Mouse (Mus musculus): ENCODE data around the gene Fv1.
"Not testable (repeated sequence)": the region's sequence is repeated elsewhere in the genome, so short reads cannot be mapped to it uniquely, and the experiment has no call there.

Fv1 gene

DNA sequence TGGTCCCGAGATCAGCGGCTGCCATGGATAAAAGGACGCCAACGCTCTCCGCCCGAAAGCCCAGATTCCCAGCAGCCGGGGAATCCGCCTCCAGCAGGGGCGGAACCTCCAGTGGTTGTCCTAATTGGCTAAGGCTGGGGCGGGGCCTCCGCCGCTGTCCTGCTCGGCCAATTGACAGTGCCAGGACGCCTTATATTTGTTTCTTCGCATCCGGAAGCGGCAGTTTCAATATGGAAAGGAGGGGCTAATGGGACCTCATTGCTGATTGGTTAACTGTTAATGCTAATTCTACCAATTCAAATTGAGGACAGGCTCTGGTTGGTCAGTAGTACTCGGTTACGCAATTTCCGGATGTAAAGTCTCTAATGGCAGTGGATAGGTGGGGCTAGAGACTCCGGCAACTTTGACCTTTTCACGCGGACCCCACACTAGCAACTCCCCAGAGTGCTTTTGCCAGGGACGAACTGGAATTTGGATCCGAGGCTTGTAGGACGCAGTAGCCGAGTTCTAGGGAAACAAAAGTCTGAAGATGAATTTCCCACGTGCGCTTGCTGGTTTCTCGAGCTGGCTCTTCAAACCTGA is at the start of gene Fv1, which contains the start of gene Miip:
Gene Fv1 (plus strand): TSS at position 530 of the 582 bp plus-strand sequence.
Gene Miip (minus strand): TSS at position 367 of the 582 bp plus-strand sequence.
- peak; percentile 99 for DNase-seq

DNA sequence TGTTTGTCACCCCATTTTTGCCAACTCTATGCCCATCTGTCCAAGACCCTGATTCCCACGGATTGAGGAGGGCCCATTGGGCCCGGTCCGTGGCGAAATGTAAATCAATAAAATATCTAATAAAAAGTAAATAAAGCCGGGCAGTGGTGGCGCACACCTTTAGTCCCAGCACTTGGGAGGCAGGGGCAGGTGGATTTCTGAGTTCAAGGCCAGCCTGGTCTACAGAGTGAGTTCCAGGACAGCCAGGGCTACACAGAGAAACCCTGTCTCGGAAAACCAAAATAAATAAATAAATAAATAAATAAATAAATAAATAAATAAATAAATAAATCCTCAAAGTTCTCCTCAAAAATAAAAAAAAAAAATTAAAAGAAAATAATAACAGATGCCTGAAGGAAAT is 49.1 kb upstream of the Fv1 start:
- DNase-seq: not testable (repeated sequence)

DNA sequence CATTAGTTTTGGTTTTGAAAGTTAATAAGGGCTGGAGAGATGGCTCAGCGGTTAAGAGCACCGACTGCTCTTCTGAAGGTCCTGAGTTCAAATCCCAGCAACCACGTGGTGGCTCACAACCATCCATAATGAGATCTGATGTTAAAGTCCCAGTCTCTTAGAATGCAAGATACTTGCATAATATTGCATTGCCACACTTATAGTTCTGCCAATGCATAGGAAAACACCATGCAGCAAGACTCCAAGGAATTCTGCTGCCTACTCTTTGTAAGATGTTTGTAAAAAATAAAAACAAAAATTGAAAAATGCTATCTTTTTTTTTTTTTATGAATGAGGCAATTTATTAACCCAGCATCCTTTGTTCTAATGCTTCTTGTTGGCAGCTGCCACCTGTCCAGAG is 47.4 kb upstream of the Fv1 start:
- DNase-seq: not testable (repeated sequence)

DNA sequence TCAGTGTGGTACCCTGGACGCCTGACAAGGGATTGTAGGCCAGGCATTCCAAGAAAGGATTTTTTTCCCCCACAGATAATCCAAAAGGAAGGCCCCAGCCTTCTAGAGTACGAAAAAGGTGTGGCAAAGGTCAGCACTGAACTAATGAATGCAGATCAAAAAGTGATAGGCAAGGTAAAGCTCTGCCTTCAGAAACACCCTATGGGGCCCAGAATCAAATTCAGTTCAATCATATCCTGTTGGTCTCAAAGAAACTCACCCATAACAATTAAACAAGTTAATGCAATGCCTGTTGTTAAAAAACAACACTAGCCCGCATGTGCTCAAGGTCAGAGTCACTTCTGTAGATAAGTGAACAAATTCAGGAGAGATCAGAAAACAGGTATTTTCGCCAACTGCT is 44.4 kb upstream of the Fv1 start:
- DNase-seq: no peak

DNA sequence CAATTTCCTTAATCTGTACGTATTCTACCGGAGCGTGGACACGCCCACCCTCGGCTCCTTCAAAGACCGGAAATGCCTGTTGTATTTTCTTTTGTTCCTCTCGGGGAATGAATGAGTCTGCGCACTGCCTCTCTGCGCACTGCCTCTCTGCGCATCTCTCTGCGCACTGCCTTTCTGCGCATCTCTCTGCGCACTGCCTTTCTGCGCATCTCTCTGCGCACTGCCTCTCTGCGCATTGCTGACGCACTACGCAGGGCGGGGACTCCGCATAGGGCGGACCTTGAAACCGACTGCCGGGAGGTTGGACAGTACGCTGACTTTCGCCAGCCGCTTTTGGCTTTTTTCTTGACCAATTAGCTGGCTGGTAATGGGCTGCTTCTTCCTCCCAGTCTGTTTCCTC is 29.5 kb upstream of the Fv1 start:
- DNase-seq: peak; percentile 72

DNA sequence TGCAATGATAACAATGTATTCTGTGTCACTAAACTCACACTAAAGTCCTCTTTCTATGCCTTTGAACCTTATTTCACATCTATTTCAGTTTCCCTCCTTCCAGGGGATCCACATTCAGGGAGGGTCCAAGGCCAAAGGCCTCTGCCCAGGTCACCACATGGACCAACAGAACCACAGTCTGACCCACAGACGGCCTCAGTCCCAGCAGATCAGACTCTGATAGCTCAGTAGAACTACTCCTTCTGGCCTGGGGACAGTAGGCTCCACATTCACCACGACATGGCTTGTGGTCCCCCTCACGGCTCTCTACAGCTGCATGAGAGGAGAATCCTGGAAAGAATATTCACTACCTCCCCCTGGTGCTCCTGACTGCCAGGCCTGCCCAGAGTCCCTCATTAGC is 25.9 kb upstream of the Fv1 start:
- DNase-seq: no peak

DNA sequence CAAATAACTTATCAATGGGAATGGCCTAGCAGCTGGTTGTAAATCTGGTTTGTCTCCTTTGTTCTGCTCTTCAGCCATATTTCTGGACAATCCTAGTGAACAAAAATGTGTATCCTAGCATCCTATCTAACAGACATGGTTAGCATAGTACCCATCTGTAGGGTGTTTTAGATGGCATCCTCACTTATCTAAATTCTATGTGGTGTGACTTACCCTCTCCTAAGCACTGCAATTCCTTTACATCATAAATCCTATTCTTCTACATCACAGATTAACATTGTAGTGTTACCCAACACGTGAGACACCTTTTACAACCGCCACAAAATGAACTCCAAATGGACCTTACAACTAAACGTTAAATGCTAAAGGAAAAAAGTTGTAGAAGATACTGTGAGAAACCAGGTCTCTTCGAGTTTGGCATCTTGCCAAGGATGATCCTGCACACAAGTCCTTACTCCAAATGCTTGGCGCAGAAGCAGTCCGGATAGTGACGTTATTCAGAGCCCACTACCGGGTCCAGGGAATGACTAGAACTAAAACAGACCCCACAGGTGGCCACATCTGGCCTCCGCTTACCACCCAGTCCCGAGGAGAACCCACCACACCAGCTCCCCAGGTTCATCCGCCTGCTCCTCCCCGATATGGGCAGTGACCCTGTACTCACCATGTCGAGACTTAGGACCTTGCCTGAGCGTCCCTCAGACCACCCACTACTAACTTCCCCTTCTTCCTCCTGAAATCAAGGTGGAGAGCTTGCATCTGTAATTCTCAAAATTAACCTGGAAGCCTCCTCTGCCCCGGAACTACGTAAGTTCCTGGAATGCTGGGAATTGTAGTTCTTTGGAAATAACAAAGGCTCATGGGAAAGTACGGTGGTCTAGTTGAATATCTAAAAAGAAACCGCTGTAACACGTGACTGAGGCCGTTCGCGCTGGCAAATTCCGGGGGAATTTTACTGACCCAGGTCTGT is 20.9 kb upstream of the Fv1 start, which contains the start of gene Zfp933:
Gene Zfp933 (minus strand): TSS at position 753 of the 970 bp plus-strand sequence.
- peak; percentile 84 for DNase-seq

DNA sequence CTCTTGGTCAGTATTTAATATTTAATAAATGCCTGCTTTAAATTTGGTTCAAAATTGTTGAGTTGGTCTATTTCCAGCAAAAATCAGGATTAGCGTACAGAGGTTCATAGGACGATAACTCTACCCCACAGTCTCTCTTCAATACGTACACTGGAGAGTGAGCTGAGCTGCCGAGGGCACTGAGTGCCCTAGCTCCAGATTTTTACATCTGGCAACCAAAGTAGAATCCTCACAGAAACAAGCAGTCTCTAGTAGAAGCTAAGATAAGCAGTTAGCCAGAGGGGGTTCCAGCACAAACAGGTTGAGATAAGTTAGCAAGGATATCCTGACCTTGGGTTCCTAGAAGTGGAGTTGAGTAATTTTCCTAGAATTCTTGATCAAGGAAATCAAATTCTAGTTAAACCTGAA is 20.2 kb upstream of the Fv1 start:
- DNase-seq: no peak

DNA sequence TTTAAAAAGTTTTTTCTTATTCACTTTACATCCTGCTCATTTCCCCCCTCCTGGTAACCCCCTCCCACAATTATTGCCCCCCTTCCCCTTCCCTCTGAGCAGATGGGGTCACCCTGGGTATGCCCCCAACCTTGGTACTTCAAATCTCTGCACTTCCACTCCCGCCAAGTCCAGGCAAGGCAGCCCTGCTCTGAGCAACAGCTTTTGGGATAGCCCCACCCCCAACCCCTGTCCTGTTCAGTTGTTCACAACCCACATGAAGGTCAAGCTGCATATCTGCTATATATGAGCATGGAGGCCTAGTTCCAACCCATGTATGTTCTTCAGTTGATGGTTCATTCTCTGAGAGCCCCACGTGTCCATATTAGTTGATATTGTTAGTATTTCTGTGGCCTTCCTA is 18.0 kb upstream of the Fv1 start:
- DNase-seq: no peak

DNA sequence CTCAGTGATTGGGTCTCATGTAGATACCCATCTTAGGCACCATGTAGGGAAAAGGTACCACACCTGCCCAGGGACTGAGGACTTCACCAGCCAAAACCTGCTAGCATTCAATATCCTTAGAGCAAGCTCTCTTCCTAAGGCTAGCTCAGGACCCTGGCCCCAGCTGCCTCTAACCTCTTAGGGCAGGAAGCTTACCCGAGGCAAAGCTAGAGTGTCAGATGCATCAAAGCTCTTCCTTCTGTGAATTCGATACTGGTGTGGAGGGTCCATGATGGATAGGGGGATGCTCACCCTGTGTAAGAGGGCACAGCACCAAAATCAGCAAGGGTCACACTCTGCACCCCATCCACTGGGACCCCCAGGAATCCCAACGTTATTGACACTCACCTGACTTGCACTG is 6.7 kb upstream of the Fv1 start:
- DNase-seq: no peak

DNA sequence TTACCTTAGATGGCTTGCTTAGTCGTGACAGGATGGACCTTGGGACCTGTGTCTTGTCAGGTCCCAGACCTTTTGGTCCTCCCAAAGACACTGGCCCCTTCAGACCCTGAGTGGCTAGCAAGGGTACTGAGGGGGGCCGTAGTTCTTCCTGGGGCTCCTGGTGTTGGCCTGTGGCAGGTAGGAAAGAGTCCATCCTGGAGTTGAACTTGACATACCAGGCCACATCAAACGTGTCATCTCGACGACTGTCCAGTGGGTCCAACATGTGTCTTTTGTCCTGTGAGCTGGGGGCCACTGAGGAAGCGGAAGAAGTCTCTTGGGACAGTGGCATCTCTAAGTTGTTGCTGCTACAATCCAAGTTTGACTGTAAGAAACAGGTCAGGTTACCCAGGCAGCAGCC is 3.1 kb upstream of the Fv1 start:
- no peak for DNase-seq

DNA sequence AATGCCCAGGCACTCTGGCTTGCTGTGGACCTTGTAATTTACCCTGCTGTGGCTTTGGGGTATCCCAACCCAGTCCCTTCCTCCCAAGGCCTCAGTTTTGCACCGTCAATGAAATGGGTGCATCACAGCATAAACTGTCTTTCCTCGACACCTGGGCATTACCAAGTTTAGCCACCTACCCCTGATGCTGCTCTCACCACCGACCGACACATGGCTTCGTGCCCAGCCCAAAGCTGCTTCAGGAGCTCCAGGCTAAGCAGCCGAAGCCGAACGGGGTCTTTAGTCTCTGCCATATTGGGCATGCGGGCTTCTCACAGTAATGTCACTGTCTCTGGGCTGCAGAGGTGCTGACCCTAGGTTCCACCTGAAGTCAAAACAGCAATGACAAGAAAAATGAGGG is 2.7 kb upstream of the Fv1 start:
- no peak for DNase-seq

DNA sequence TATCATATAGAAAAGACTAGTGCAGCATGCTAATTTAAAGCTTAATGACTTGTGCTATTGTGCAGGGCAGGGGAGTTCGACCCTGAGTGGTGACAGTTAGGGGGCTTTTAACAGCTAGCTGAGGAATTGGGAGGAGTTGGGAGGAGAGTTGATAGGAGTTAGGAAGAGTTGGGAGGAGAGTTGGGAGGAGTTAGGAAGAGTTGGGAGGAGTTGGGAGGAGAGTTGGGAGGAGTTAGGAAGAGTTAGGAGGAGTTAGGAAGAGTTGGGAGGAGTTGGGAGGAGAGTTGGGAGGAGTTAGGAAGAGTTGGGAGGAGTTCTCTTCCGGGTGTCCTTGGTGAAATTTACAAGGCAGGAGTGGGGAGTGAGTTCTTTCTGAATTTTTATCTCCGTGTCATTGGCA is 2.0 kb upstream of the Fv1 start:
- not testable (repeated sequence) for DNase-seq

DNA sequence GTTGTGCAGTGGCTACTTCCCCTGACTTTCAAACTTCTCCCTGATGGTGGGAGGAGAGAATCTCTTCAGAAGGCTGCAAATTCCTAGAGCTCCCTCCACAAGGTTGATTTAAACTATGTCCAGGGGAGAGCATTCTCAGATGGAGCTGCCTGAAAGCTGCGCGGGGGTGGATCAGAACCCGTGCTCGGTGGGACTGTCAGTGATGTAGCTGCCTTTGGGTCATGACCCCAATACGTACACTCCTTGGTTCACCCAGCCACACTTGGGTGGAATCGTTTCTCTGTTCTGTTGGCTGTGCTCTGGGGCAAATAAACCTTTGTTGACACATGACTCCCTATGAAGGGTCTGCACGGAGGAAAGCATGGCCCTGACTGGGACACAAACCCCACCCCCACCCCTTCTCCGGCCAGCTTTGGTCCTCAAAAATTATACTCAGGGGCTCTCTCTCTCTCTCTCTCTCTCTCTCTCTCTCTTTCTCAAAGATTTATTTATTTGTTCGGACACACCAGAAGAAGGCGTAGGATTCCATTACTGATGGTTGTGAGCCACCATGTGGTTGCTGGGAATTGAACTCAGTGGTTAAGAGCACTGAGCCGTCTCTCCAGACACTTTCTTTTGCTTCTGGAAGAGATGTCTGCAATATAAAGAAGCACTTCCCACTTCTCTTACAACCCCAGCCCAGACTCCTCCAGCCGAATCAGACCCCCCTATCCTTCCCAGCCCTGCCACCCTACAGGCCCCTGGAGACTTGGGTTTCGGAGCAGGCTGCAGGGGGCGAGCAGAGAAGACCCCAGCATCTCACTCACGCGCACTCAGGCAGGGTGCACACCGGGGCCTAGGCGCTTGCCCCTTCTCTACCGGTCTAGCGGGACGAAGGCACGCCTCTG is 973 bp upstream of the Fv1 start:
- DNase-seq: no peak

DNA sequence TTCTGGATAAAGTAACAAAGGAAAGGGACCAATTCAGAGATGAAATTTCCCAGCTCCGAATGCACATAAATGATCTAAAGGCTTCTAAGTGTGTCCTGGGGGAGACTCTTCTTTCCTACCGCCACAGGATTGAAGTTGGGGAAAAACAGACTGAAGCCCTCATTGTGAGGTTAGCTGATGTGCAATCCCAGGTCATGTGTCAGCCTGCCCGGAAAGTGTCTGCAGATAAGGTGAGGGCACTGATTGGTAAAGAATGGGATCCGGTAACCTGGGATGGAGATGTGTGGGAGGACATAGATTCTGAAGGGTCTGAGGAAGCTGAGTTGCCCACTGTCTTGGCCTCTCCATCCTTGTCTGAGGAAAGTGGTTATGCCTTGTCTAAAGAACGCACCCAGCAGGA is 459 bp downstream of the Fv1 start:
- no peak for DNase-seq

DNA sequence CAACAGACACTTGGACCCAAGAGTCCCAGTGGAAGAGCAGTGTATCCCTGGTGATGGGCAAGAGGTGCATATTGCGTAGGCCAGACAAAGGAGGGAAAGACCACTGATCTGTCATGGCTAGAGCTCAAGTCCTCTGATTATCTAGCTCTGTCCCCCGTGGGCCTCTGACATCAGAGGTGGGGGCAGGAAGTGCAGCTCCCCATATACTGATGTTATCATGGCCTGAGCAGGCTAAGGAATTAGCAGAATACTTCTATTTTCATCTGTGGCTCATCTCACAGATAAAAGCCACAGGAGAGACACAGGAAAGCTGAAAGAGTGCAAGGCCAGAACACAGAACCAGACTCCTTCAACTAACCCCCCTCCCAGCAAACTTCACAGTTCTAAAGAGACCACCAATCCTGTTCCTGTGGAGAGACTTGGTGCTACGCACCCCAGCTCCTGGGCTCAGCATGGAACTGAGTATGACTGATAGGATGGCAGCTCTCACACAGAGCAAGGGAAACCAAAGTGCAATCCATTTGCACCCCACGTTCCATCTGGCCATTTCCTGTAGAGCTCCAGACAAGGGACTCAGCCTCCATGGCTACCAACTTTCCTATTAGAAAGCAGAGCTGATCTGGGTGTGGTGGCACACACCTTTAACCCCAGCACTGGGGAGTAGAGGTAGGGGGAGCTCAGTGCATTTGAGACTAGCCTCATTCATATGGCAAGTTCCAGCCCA is 7.2 kb downstream of the Fv1 start:
- no peak for DNase-seq

DNA sequence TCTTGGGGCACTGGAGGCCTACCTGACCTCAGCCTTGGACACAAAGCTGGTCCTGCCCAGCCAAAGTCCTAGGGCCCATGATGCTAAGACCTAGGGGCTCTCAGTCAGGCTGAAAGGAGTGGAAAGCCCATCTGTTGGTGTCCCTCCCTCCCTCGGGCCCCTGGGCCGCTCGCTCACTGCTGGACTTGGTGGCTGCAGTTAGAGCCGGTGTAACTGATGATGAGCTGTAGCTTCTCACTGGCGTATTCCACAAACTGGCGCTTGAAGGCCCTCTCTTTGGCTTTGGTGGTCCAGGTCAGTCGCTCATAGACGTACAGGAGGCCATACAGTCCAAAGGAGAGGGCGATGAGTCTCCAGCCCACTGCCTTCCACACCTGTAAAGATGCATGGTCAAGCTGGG is 9.8 kb downstream of the Fv1 start:
- no peak for DNase-seq

DNA sequence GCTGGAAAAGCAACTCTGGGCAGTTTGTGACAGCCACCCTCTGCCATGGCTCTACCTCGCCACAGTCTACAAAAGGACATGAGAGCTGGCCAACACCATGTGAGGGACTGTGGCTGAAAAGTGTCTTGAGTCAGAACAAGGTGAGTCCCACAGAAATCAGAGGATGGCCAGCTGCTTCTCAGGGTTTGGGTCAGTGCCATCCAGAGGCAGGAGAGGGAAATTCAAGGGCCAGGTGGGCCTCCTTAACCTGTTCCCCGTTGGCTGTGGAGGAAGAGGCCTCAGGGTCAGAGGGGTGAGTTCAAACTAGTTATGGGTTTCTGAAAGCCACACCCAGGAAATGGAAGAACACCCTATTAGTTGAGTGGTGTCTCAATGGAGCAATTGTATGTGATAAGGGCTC is 10.7 kb downstream of the Fv1 start:
- DNase-seq: no peak

DNA sequence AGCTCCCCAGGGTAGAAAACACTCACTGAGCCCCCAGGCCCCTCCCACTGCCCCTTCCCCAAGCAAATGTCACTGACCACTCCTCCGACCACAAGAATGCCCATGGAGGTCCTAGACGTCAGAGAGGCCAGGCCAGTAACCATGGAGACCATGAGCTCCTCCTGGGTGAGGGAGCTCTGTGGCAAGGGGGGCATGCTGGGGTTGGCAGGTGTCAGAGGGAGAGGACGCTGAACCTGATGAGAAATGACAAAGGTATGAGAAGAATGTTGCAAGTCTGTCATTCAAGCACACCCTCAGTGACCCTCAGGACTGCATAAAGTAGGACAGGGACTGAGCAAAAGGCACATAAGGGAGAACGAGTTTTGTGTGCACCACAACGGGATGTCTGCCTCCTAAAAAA is 11.1 kb downstream of the Fv1 start:
- DNase-seq: no peak

DNA sequence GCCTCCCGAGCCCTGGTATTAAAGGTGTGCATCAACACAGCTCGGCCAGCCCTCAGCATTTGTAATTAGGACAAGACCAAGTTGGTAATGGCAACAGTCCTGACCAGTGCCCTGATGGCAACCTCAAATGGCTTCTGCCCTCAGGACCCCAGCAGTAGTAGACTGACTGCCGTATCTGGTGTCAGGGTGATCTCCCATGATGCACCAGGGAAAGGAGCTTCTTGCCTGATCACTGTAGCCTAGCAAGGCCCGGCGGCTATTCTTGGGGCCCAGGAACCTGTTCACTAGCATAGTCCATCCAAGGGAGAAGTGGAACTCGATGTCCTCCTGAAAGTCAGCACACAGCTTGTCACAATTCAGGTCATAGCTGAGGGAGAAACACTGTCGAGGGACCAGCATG is 13.0 kb downstream of the Fv1 start:
- no peak for DNase-seq

DNA sequence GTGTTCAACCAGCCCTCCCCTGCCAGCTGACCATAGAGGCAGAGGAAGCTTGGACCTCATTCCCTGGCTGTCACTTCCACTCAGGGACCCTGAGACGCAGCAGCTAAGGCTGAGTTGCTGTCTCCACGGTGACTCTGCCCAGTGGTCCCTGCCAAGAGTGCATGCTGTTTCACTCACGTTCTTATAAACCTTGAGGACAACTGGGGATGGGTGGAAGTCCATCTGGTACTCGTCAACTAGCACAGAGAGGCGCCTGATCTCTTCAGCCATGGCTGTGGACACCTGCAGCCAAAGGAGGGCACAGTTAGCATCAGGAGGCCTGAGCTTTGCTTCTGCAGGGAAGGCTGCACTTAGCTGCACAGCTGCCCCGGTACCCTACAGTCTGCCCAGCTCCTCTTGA is 14.3 kb downstream of the Fv1 start:
- no peak for DNase-seq

DNA sequence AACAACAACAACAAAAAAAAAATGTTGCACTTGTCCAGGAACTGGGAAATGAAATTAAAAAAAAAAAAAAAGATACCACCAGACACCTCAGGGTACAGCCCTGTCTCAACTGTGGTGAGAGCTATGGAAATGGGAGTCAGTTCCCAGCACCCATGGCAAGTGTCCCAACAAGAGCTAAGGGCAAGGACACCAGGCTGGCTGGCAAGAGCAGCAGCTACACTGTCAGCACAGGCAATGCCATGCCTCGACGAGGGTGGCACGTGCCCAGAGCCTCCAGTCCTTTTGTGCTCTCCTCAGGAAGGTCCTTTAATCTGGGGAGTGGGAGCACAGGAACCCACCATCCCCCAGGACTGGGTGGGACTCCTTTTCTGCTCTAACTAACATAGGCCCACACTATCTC is 15.4 kb downstream of the Fv1 start:
- DNase-seq: no peak

DNA sequence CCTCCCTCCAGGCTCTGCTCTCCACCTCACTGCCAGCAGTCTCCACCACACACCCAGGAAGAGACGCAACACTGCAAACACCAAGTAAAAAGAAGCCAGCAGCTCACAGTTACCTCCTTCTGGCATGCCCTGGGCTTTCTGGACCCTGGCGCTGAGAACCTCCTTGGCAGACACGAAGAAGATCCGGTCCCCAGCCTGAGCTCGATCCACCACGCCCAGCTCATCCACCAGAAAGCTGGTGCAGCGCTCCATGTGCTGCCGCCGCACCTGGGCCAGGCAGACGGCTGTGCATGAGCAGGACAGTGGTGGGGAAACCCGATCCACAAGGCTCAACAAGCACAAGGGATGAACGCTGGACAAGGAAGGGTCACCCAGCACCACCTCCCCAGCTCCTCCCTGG is 17.4 kb downstream of the Fv1 start:
- DNase-seq: no peak

Data from kidney, adult 11 months (tissue).